Mouse (Mus musculus): ENCODE results near the gene Sik1.

DNA sequence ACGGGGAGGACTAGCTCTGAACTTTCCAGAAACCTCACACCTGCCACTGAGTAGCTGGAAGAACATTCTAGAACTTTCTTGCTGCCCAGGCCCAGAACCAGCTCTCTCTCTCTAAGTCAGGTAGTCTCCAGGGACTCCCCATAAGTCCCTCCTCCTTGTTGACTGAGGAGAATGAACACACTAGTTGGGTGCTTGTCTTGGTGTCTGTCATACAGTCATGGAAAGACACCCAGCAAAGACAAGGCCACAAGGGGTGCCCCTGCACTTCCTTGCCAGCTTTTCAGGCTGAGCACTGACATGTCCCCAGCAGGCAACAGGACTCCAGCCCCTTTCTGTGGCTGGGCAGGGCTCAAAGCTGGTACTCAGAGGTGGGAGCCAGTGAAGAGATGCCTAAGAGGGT lies 37.8 kb downstream of the Sik1 start:
- TF ChIP-seq CTCF (IDR thresholded peaks at IDR 0.05; ENCODE audit: low read depth): no peak
- no peak for TF ChIP-seq EP300 (IDR thresholded peaks at IDR 0.05; ENCODE audit: low read depth)
